Mouse (Mus musculus): Measurements from ENCODE around the gene Rfx1.

Gene Rfx1

DNA sequence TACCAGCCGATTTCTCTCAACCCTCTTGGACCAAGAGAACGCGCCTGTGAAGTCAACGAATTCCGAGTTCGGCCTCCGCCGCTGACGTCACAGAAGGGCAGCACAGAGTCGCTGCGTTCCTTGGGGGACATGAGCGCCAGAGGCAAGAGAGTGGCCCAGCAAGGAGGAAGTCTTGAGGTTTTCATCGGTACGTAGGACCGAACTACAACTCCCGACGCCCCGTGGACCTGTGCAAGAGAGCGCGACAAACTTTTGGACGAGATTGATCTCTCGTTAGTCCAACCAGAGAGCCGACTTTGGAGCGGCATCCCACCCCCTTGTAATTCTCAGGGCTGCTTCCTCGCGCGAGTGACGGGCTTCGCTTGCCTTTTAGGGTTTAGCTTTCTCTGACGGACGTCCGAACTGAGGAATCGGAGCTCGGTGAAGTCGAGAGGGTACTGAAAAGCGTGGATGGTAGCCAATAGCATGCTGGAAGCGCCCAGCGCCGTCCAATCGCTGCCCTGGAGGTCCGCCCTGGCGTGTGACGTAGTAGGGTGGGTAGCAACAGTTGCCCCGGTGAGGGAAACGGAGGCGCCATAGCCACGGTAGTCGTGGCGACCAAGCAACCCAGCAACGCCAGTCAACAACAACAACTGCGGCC is at the start of gene Rfx1:
Gene Rfx1 (plus strand): TSS at position 544 of the 640 bp plus-strand sequence.
- DNase-seq = peak; percentile 98

DNA sequence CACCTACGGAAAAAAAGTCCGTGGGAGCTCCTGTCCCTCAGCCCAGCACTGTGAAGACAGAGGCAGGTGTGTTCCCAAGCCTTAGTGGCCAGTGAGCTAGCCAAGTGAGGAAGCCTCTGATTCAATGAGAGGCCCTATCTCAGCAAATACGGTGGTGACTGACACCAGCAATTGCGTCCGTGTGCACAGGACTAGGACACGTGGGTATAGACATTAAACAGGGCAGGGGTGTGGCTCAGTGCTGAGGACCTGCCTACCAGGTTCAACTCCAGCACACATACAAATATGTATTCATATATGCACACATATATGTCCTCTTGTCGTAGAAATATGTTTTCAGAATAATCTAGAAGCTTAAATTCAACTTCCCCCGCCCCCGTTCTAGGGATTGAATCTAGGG is 46.9 kb upstream of the Rfx1 start:
- no peak for DNase-seq

DNA sequence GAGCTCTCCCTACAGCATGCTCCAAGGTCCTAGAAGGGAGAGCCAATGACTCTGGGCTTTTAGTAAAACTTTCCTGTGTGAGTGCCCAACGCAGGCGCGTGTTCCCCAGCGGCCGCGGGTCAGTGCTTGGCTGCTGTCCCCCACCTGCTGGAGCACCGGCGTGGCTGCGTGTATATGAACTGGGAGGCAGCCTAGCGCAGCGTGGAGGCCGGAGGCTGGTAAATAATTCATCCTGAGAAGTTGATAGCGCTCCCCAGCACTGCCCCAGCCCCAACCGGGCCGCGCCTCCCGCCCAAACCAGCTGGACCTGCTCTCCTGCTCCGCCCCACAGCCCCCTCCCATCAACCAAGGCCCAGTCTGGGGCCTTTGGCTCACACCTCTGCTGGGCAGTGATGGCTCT is 45.5 kb upstream of the Rfx1 start, which contains the start of gene Palm3:
Gene Palm3 (plus strand): TSS at position 376 of the 400 bp plus-strand sequence.
- no peak for DNase-seq

DNA sequence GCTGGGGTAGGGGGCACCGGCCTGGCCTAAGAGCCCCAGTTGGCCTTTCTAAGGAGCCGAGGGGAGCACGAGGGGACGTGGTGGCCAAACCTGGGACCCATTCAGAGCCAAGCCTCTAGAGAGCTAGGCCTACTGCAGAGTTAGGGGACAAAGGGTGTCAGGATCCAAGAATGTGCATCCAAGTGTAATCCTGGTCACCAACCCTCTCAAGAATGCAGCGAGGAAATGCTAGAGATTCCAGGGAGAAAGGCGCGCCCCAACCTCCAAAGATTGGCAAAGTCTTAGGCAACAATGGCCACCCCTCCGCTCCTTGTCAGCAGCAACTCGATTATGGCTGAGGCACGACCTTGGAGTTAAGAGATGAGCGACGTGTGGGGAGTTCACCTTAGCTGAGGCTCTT is 45.1 kb upstream of the Rfx1 start:
- no peak for DNase-seq

DNA sequence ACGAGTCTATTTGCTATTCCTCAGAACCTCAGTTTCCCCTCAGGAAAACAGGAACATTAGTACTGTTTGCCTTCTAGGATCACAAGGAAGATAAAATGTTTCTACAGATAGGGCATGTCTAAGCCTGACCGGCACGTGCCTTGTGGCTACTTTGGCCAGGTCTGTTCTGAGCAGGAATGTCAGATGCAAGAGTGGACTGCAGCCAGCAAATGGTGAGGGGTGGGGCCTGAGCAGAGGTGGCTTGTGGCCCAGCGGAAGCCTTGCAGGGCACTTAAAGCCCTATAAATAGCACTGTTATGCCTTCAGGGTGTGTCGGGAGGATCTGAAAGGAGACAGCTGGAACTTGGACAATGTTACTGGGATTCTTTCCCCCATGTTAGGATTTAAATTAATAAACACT is 43.5 kb upstream of the Rfx1 start:
- DNase-seq = no peak

DNA sequence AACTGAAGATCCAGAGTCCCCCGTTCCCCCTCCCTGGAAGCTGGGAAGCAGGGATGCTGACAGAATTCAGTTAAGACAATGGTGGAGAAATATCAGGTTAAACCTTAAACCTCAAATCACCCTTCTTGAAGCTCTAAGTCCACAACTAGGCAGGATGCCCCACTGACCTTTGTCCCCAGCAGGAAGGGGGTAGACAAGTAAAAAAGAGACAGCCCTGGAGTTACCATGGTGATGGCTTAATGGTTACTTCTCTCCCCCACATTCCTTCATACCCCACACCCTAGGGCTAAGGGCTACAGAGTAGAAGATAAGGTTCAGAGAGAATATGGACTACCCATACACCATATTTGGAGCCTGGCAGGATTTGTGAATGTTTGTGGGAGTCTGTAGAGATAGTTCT is 43.0 kb upstream of the Rfx1 start:
- DNase-seq = no peak

DNA sequence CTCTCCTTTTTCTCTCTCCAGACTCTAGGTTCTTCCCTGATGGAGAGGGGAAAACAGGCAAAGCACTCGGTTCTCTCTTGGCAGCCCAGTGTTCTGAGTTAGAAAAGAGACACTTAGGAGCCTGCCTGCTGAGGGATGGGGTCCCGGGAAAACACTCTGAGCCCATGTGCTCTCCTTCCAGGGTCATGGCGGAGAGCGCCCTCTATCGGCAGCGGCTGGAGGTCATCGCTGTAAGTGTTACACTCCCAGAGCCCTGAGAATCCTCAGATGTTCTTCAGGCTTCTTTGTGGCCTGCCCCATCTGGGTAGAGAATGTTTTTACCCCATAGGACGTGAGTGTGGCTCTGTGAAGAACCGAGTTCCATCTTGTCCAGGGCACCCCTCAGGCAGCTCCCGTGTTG is 42.5 kb upstream of the Rfx1 start:
- DNase-seq = no peak

DNA sequence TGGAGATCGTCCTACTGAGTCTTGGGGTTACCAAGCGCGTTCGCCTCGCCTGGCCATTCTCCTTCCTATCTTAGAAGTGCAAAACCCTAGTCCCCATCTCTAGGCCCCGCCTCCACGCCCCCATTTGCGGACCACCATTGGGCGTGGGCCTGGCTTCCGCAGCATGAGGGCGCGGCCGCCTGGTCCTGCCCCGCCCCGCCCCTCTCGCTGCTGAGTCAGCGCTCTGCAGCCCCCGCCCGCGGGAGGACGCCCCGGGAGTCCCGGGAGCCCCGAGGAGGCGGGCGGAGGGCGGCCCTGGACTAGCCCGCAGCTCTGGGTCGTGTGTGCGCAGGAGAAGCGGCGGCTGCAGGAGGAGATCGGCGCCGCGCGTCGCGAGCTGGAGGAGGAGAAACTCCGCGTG is 40.8 kb upstream of the Rfx1 start:
- no peak for DNase-seq

DNA sequence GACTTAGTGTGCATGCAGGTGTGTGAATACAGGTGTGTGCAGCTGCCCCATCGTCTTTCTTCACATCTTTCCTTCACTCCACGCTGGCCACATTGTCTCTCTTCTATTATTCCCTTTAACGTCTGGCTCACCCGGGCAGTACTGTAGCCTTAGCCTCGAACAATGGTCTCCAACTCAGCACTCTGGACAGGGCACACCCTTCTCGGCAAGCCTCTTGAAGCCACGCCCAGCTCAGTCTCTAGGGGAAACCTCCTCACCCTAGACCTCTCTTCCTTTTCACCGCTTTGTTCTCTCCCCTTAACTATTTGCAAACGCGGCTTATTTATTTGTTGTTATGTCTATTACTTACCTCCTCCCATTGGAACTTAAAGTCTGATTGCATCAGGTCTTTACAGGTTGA is 39.2 kb upstream of the Rfx1 start:
- DNase-seq = no peak

DNA sequence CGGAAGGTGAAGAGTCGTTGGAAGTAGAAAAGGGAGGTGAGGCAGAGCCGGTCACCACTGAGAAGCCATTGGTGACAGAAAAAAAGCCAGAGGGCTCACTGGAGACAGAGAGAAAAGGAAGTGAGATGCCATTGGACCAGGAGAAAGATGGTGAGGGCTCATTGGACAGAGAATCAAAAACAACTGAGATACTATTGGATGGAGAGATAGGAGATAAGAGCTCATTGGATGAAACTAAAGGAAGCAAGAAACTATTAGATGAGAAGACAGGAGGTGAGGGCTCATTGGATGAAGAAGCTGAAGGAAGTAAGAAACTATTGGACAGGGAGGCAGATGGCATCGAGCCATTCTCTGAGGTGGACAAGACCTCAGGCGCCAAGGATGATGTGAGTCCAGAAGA is 37.4 kb upstream of the Rfx1 start:
- DNase-seq = no peak

DNA sequence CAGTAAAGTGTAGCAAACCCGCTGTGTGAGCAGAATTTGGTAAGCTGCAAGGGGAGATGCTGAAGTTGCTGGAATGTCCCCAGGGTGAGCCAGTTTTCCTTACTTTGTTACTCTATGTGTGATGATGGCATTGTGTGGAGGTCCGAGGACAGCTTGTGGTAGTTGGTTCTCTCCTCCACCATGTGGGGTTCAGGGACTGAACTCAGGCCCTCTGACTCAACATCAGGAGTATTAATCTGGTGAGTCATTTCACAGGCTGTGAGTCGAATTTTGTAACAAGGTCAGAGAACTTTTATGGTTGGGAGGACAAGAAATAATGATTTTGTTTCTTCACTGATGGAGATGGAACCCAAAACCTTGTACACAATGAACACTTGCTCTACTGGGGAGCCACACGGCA is 33.9 kb upstream of the Rfx1 start:
- DNase-seq = no peak

DNA sequence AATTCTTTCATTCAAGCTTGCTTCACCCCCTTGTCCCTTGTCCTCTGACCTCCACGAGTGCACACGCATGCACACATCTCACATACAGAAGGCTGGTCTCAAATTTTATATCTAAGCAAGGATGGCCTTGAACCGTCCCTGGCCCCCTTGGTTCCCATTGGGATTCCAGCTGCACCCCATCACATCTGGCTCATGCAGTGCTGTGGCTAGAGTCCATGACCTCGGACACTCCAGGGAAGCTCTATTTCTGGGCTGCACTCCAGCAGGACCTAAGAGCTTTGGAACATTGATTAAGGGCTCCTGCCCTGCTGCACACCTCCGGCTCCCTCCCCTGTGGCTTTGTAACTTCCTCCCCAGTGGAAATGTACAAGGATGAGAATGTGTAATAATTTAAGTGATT is 28.6 kb upstream of the Rfx1 start:
- no peak for DNase-seq

DNA sequence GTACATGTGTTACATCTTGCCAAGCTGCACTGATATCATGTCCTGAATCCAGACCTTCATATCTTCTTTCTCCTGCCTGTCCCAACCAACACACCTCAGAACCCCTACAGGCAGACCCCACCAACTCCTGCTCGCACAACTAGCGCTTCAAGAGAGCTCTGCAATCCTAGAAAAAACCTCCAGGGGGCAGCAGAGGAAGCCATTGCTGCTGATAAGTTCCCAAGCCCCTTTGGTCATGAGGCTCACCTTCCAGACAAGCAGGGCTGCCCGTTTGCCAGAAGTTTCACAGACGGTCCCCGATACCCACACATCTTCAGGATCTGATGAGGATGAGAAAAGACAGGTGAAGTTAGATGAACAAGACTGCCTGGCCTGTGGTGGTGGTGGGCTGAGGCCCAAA is 27.6 kb upstream of the Rfx1 start:
- peak; percentile 75 for DNase-seq

DNA sequence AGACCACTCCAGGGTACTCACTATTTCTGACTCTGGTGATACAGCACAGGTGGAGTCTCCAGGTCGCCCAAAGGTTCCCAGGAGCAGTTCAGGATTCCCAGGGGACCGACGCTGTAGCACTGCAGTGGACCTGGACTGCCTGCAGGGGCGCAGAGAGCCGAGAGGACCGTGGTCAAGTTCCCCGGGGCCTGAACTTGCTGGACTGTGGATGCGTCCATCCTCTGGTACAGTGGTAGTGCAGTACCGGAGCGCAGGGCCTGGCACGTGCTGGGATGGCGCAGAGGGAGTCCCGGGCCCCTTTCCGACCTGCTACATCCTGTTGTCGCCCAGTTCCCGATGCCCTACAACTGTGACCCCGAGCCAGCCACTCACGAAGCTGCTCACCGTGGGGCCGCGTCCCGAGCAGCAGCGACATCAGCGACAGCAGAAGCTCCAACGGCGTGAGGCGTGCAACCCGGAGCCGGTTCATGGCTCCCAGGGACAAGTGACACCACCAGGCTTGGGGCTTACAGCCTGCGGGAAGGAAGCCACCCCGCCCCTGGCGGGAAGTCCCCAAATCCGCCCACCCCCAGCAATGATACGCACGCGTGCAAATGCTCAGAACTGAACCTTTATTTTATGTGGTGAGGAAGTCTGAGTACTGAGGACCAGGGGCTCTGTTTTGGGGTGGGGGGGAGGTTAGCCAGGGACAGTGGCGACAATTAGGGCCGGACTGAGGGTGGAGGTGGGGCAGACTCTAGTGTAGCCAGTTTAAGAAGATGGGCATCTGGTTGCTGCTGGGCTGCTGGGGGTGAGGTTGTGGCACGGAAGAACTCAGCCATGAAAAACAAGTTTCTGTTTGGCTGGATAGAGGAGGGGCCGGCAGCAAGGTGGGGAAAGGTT is 24.3 kb upstream of the Rfx1 start, which contains the start of gene Il27ra:
Gene Il27ra (minus strand): TSS at position 524 of the 882 bp plus-strand sequence.
- DNase-seq = no peak

DNA sequence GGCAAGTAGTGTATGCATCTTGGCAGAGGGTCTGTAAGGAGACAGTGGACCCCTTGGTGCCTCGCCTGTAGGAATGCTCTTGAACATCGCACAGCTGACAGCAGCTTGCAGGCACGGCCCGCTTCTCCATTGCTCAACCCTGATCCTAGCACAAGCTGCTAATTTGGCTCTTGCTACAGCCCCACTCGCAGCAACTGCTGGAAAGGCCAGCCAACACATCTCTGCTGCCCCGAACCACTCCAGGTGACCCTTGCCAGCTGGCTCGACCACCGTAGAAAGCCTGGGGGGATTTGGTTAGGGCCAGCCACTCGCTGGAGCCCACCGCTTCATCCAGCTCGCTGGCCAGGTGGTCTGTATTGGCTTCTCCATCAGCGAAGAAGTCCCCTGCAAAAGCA is 23.7 kb upstream of the Rfx1 start:
- no peak for DNase-seq

DNA sequence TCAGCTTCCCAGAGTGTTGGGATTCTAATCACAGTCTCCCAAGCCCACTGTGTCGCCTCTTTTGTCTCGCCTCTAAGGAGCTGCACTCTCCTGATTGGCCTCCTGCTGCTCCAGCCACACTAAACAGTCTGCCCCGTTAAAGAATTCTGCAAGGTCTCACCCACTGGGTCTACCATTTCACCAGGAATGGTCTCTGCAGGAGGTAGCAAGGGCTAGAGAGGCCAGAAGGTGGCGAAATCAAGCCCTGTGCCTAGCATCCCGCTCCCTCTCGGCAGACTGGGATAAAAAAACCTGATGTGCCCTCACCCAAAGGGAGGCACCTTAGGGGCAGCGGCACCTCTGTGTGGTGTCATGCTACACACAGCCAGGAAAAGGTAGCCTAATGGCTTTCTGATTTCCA is 22.5 kb upstream of the Rfx1 start:
- DNase-seq = no peak

DNA sequence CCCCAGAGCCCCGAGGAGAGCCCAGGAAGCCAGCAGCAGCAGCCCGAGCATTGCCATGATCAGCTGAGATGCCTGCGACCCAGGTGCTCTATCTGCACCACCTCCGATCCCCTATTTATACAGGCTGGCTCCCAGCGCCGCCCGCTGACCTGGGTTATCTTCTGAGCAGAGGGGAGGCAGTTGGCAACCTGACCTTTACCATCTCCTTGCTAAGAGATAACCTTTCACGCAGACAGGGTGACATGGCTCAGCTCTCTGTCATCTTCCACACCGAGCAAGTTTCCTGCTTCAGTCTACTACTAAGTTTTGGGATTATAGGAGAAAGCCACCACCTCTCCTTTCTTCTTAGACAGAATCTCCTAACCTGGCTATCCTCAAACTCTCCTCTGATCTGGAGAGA is 21.7 kb upstream of the Rfx1 start, which contains the start of gene Rln3:
Gene Rln3 (minus strand): TSS at position 101 of the 400 bp plus-strand sequence.
- no peak for DNase-seq

DNA sequence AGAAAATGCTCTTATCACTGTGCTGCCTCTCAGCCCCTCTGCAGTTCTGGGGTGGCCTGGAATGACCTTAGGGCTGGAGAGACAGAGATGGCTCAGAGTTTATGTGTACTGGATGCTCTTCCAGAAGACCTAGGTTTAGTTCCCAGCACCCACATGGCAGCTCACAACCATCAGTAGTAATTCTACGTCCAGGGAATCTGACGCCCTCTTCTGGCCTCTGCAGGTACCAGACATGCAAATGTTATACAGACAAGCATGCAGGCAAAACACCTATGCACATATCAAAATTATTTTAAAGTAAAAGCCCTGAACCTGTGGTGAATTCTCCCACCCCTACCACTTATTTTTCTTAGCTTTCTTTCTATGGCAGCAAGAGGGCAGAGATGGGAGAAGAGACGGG is 20.1 kb upstream of the Rfx1 start:
- no peak for DNase-seq

DNA sequence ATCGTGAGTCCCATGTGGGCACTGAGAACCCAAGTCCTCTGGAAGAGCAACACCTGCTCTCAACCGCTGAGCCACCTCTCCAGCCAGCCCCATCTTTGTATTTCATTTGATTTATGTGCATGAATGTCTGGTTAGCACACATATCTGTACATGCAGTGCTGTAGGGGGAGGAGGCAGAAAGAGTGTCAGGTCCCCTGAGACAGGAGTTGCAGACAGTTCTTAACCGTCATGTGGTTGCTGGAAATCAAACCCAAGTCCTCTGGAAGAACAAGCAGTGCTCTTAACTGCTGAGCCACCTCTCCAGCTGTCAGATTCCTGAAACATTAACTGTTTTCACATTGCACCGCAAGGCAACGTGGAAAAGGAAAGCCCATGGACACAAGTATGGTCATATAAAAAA is 18.5 kb upstream of the Rfx1 start:
- DNase-seq = no peak

DNA sequence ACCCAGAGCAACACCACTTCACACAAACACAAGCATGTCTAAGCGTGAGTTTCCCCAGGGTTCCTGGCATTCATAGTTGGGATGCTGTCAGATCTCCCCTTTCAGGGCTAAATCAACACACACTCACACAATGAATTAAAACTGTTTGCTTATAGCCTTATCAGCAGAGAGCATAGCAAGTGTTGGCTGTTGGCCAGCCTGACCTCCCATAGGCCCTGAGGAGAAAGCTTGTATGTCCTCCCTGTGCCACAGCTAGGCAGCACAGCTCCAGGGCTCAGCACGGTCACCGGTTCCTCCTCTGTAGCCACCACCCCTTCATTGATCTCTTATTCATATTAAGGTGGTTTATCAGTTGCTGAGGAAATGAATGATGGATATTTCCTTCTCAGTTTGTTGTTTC is 13.9 kb upstream of the Rfx1 start:
- no peak for DNase-seq

DNA sequence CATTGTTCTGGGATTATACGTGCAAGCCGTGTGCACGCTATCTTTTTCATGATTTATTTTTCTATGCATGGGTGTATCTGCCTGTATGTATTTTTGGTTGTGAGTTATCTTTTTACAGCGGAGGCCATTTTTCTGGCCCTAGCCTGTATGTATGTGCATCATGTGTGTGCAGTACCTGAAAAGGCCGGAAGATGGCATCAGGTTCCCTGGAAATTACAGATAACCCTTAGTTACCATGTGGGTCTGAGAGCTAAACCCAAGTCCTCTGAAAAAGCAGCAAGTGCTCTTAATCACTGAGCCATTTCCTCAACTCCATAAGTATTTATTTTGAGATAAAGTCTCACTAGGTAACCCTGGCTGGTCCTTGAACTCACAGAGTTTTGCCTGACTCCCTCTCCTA is 13.4 kb upstream of the Rfx1 start:
- DNase-seq = no peak

DNA sequence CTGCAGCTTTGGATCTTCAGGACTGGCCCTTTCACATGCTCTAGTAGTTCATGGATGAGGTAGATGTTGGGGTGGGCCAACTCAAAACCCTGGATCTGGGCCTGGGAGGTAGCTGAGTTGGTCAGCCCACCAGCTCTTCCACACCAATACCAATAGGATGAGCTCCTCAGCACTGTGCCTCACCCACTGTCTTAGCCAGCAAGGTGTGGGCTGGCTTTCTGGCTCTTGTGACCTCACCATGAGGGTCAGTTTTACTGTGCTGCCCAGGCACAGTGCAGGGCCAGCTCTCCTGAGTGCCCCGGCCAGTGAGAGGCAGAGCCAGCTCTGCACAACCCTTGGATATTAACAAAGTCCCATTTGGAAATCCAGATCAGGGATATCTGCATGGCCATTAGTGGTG is 8.8 kb upstream of the Rfx1 start:
- DNase-seq = no peak

DNA sequence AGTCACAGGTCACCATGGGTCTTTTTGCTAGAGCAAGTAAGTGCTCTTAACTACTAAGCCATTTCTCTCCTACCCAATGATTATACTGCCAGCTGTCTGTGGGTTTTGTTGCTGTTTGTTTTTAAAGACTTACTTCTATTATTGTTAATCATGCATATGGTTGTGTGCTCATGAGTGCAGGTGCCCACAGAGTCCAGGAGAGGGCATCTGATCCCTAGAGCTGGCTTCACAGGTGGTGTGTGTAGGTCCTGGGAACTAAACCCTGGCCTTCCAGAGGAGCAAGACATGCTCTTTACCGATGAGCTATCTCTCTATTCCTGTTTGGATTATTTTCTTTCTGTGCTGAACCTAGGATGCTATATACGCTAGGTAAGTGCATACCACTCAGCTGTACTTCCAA is 7.4 kb upstream of the Rfx1 start:
- DNase-seq = no peak

DNA sequence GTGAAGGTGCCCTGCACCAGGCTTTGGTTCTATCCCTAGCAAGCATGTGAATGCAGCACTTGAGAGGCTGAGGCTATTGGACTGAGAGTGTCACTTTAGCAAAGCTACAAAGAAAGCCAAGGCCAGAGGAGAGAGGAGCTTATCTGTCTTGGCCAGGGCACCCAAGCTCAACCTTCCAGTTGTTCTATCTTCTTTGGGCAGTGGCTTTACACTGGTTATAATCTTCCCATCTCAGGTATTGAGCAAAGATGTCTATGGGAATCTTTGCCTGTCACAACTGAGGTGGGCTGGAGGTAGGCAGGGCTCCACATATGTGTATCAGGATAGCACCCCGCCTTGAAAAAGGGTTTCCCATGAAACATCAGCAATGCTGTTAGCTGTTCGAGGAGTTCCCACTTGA is 6.4 kb upstream of the Rfx1 start:
- DNase-seq = no peak

Measured in cerebellum, adult 8-10 months (tissue).